Mouse (Mus musculus) CH12.LX (cell line): ENCODE results near the gene Per1. TPM values are rescaled to one million over a fixed set of nuclear protein-coding genes. Genes with fewer than 3 reads are reported as not detected.
A peak's percentile ranks its signal among the peaks of the same experiment; 100 is the strongest.

Experiments
- DNase-seq: peaks from one replicate; pipeline ENCODE4 v3.0.0-alpha.2; 2013; ENCODE audit errors: extremely low read depth
- H3K27ac ChIP-seq: 2 replicates; pipeline ENCODE4 v1.5.1; 2012; ENCODE audit warnings: low read depth, mild to moderate bottlenecking, control low read depth, moderate library complexity; ENCODE audit not compliant: insufficient read depth
- H3K27me3 ChIP-seq: replicated peaks from 2 replicates; pipeline ENCODE3; 2012; ENCODE audit warnings: inconsistent platforms
- H3K36me3 ChIP-seq, 2 experiments: replicated peaks in 1 of 2; 2 replicates each; pipeline versions ENCODE3 to v1.6.1; 2012; ENCODE audit warnings: inconsistent platforms in 1 of 2, low read length in 1 of 2, mild to moderate bottlenecking in 1 of 2, mixed read lengths in 1 of 2, moderate library complexity in 1 of 2; ENCODE audit not compliant: control insufficient read depth in 1 of 2, insufficient read depth in 1 of 2
- H3K4me1 ChIP-seq, 2 experiments: 2 replicates each; pipeline ENCODE4 v1.6.1; 2012; ENCODE audit warnings: inconsistent platforms in 1 of 2, moderate library complexity in 1 of 2; ENCODE audit not compliant: insufficient read depth in 2 of 2, control insufficient read depth in 1 of 2
- H3K4me2 ChIP-seq: 2 replicates; pipeline ENCODE4 v1.6.1; 2012; ENCODE audit warnings: low read depth, mild to moderate bottlenecking, control low read depth; ENCODE audit not compliant: poor library complexity, insufficient read depth, severe bottlenecking
- H3K4me3 ChIP-seq, 3 experiments: fragments of 150-350 bp in 1 of 3; sonication (generic) in 1 of 3; replicated peaks in 1 of 3; 2 replicates each; pipeline versions ENCODE3 to v1.5.1; 2011 to 2012; ENCODE audit warnings: low read depth in 2 of 3, low read length in 2 of 3, mild to moderate bottlenecking in 2 of 3, moderate library complexity in 2 of 3, control low read depth in 1 of 3, improper control_type of control experiment in 1 of 3, inconsistent platforms in 1 of 3, mixed read lengths in 1 of 3; ENCODE audit not compliant: poor library complexity in 1 of 3
- H3K79me2 ChIP-seq: replicated peaks from 2 replicates; pipeline ENCODE4 v1.6.1; 2012; ENCODE audit warnings: mild to moderate bottlenecking, moderate library complexity; ENCODE audit not compliant: control insufficient read depth, poor library complexity, insufficient read depth, severe bottlenecking; ENCODE audit errors: extremely low read depth
- H3K9ac ChIP-seq: 2 replicates; pipeline ENCODE4 v1.6.1; 2012; ENCODE audit warnings: low read depth, mild to moderate bottlenecking, control low read depth, moderate library complexity; ENCODE audit not compliant: insufficient read depth
- H3K9me3 ChIP-seq: replicated peaks from 2 replicates; pipeline ENCODE3; 2012; ENCODE audit warnings: low read length, inconsistent platforms, mixed read lengths
- BHLHE40 ChIP-seq: IDR thresholded peaks from 2 replicates; pipeline ENCODE4 v1.6.1; 2011; ENCODE audit warnings: mild to moderate bottlenecking, low read depth, low read length, improper control_type of control experiment
- CHD1 ChIP-seq: IDR thresholded peaks from 2 replicates; pipeline ENCODE4 v1.6.1; 2012; ENCODE audit warnings: low read depth, low read length, improper control_type of control experiment, inconsistent platforms
- CHD2 ChIP-seq: IDR thresholded peaks from 2 replicates; pipeline ENCODE4 v1.6.1; 2011; ENCODE audit warnings: low read length, improper control_type of control experiment
- CTCF ChIP-seq, 2 experiments: IDR thresholded peaks in 1 of 2; conservative IDR thresholded peaks in 1 of 2; 2 replicates each; pipeline ENCODE4 v1.5.1; 2011 to 2012; ENCODE audit warnings: low read depth in 2 of 2, low read length in 2 of 2, improper control_type of control experiment in 1 of 2, inconsistent platforms in 1 of 2, mild to moderate bottlenecking in 1 of 2, moderate library complexity in 1 of 2
- E2F4 ChIP-seq: IDR thresholded peaks from 2 replicates; pipeline ENCODE4 v1.6.1; 2011; ENCODE audit warnings: low read depth, low read length, improper control_type of control experiment; ENCODE audit not compliant: insufficient replicate concordance
- ELF1 ChIP-seq: IDR thresholded peaks from 2 replicates; pipeline ENCODE4 v1.6.1; 2014; ENCODE audit warnings: low read depth, mild to moderate bottlenecking, inconsistent platforms, low read length, improper control_type of control experiment
- EP300 ChIP-seq: IDR thresholded peaks from 2 replicates; pipeline ENCODE4 v1.6.1; 2011; ENCODE audit warnings: low read length, improper control_type of control experiment
- ETS1 ChIP-seq: conservative IDR thresholded peaks from 2 replicates; pipeline ENCODE4 v1.6.1; 2012; ENCODE audit warnings: low read depth, mild to moderate bottlenecking, inconsistent platforms, low read length, improper control_type of control experiment, moderate library complexity
- GABPA ChIP-seq: IDR thresholded peaks from 2 replicates; pipeline ENCODE4 v1.6.1; 2012; ENCODE audit warnings: low read depth, low read length, improper control_type of control experiment, inconsistent platforms; ENCODE audit not compliant: insufficient replicate concordance
- HCFC1 ChIP-seq: IDR thresholded peaks from 2 replicates; pipeline ENCODE4 v1.6.1; 2012; ENCODE audit warnings: low read depth, mild to moderate bottlenecking, inconsistent platforms, low read length, improper control_type of control experiment
- JUN ChIP-seq: IDR thresholded peaks from 2 replicates; pipeline ENCODE4 v1.6.1; 2011; ENCODE audit warnings: low read depth, mild to moderate bottlenecking, low read length, improper control_type of control experiment, moderate library complexity; ENCODE audit not compliant: insufficient read depth
- JUND ChIP-seq: conservative IDR thresholded peaks from 2 replicates; pipeline ENCODE4 v1.6.1; 2011; ENCODE audit warnings: low read depth, low read length, improper control_type of control experiment
- KAT2A ChIP-seq: IDR thresholded peaks from 2 replicates; pipeline ENCODE4 v1.6.1; 2012; ENCODE audit warnings: low read length, improper control_type of control experiment, inconsistent platforms; ENCODE audit not compliant: insufficient replicate concordance
- MAFK ChIP-seq: IDR thresholded peaks from 2 replicates; pipeline ENCODE4 v1.6.1; 2011; ENCODE audit warnings: low read length, improper control_type of control experiment; ENCODE audit not compliant: insufficient replicate concordance
- MAX ChIP-seq: IDR thresholded peaks from 2 replicates; pipeline ENCODE4 v1.6.1; 2011; ENCODE audit warnings: low read length, improper control_type of control experiment
- MAZ ChIP-seq: IDR thresholded peaks from 2 replicates; pipeline ENCODE4 v1.6.1; 2012; ENCODE audit warnings: low read depth, mild to moderate bottlenecking, inconsistent platforms, low read length, improper control_type of control experiment, moderate library complexity
- MEF2A ChIP-seq: IDR thresholded peaks from 2 replicates; pipeline ENCODE4 v1.6.1; 2014; ENCODE audit warnings: low read depth, mild to moderate bottlenecking, inconsistent platforms, low read length, improper control_type of control experiment, borderline replicate concordance
- MXI1 ChIP-seq: IDR thresholded peaks from 2 replicates; pipeline ENCODE4 v1.6.1; 2011; ENCODE audit warnings: mild to moderate bottlenecking, low read depth, low read length, improper control_type of control experiment
- MYC ChIP-seq: IDR thresholded peaks from 2 replicates; pipeline ENCODE4 v1.6.1; 2011; ENCODE audit warnings: low read depth, mild to moderate bottlenecking, improper control_type of control experiment, low read length
- NELFE ChIP-seq: IDR thresholded peaks from 2 replicates; pipeline ENCODE4 v1.6.1; 2011; ENCODE audit warnings: low read depth, low read length, improper control_type of control experiment
- NRF1 ChIP-seq: IDR thresholded peaks from 2 replicates; pipeline ENCODE4 v1.6.1; 2014; ENCODE audit warnings: low read depth, mild to moderate bottlenecking, inconsistent platforms, low read length, improper control_type of control experiment, moderate library complexity
- PAX5 ChIP-seq: IDR thresholded peaks from 2 replicates; pipeline ENCODE4 v1.6.1; 2012; ENCODE audit warnings: low read length, inconsistent platforms, mixed read lengths
- POLR2A ChIP-seq: IDR thresholded peaks from 2 replicates; pipeline ENCODE4 v1.6.1; 2011; ENCODE audit warnings: low read depth, mild to moderate bottlenecking, improper control_type of control experiment, low read length
- POLR2AphosphoS2 ChIP-seq: IDR thresholded peaks from 2 replicates; pipeline ENCODE4 v1.6.1; 2011; ENCODE audit warnings: low read depth, low read length, improper control_type of control experiment
- RAD21 ChIP-seq: IDR thresholded peaks from 2 replicates; pipeline ENCODE4 v1.6.1; 2011; ENCODE audit warnings: low read depth, mild to moderate bottlenecking, low read length, improper control_type of control experiment, moderate library complexity
- RCOR1 ChIP-seq: conservative IDR thresholded peaks from 2 replicates; pipeline ENCODE4 v1.6.1; 2012; ENCODE audit warnings: low read depth, mild to moderate bottlenecking, inconsistent platforms, low read length, improper control_type of control experiment
- SIN3A ChIP-seq: IDR thresholded peaks from 2 replicates; pipeline ENCODE4 v1.6.1; 2012; ENCODE audit warnings: low read length, improper control_type of control experiment, inconsistent platforms
- SMC3 ChIP-seq: IDR thresholded peaks from 2 replicates; pipeline ENCODE4 v1.6.1; 2011; ENCODE audit warnings: low read depth, low read length, improper control_type of control experiment
- TBP ChIP-seq: conservative IDR thresholded peaks from 2 replicates; pipeline ENCODE4 v1.6.1; 2011; ENCODE audit warnings: low read depth, low read length, improper control_type of control experiment
- TCF12 ChIP-seq: IDR thresholded peaks from 2 replicates; pipeline ENCODE4 v1.6.1; 2014; ENCODE audit warnings: low read depth, mild to moderate bottlenecking, inconsistent platforms, low read length, improper control_type of control experiment
- UBTF ChIP-seq: IDR thresholded peaks from 2 replicates; pipeline ENCODE4 v1.6.1; 2012; ENCODE audit warnings: low read depth, mild to moderate bottlenecking, inconsistent platforms, low read length, improper control_type of control experiment, moderate library complexity
- USF1 ChIP-seq: IDR thresholded peaks from 2 replicates; pipeline ENCODE4 v1.6.1; 2014; ENCODE audit warnings: low read depth, mild to moderate bottlenecking, inconsistent platforms, low read length, improper control_type of control experiment
- USF2 ChIP-seq: conservative IDR thresholded peaks from 2 replicates; pipeline ENCODE4 v1.6.1; 2011; ENCODE audit warnings: low read depth, low read length, improper control_type of control experiment
- ZC3H11A ChIP-seq: IDR thresholded peaks from 2 replicates; pipeline ENCODE4 v1.6.1; 2012; ENCODE audit warnings: low read depth, mild to moderate bottlenecking, inconsistent platforms, low read length, improper control_type of control experiment
- ZKSCAN1 ChIP-seq: IDR thresholded peaks from 2 replicates; pipeline ENCODE4 v1.6.1; 2012; ENCODE audit warnings: low read depth, inconsistent platforms, low read length, improper control_type of control experiment, borderline replicate concordance
- ZMIZ1 ChIP-seq: IDR thresholded peaks from 2 replicates; pipeline ENCODE4 v1.6.1; 2012; ENCODE audit warnings: low read depth, mild to moderate bottlenecking, inconsistent platforms, low read length, improper control_type of control experiment
- ZNF384 ChIP-seq: IDR thresholded peaks from 2 replicates; pipeline ENCODE4 v1.6.1; 2012; ENCODE audit warnings: low read depth, low read length, improper control_type of control experiment, inconsistent platforms
- dilution Hi-C: fragments of 300-500 bp; cut with MboI; formaldehyde crosslinking; loops from 2 replicates; pipeline ENCODE4 v1.14.3; 2020; ENCODE audit warnings: low sequenced_read_pairs; ENCODE audit not compliant: extremely low pct_unique_long_range_greater_than_20kb, extremely low pct_ligation_motif_present
- in situ Hi-C: fragments of 300-500 bp; cut with MboI; formaldehyde crosslinking; loops from 3 replicates; pipeline ENCODE4 v1.14.3; 2019; ENCODE audit warnings: low sequenced_read_pairs, low pct_ligation_motif_present, low pct_unique_long_range_greater_than_20kb, mixed read lengths
- polyA plus RNA-seq: library from polyadenylated mRNA; unstranded; fragments of >175 nt; gene quantifications from 2 replicates; pipeline ENCODE4 v1.2.1, GENCODE M21; 2012; ENCODE audit warnings: low read depth; ENCODE audit not compliant: insufficient read length
- total RNA-seq, 2 experiments: library from RNA; depleted of rRNA; stranded (reverse); fragments of 300-350 nt in 1 of 2; fragments of >200 nt in 1 of 2; gene quantifications; 2 replicates each; pipeline ENCODE4 v1.2.3; 2012 to 2014

The Per1 gene
- total and polyA plus RNA-seq, 3 experiments = 2.8 to 38.3 (median 11.8) TPM

DNA sequence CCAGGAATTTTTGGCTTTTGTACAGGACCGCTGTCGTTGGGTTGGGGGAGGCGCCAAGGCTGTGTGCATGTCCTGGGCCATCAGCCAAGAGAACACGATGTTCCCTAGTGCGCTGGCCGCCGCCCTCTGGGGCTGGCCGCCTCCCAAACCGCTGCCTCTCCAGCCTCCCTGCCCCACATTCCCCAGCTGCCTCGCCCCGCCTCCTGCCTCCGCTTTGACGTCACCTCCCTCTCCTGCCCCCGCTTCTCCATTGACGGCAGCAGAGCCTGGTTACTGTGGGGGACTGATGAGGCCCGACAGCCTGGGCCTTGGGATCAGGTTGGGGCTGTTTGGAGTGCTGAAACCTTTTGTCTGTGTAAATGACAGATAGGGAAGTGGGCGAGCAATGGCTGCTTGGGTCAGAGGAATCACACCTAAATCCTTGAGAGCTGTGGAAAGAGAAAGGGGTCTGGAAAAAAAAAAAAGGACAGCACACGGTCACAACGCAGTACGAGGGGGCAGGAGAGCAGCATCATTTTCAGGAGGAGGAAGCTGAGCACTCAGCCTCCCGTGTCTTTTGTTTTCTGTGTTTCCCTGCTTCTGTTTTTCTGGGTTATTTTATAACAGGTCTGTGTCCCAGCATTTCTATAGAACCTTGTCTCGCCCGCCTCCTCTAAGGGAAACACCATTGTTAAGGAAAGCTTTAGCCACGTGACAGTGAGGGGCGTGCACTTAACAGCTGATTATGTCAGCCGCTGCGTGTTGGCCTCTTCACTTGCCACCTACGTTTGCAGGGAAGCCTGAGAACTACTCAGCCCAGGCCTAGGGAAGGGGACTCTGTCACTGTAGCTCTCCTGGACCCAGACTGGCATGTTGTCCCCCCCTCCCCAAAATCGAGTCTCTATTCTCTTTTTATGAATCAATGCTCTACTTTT lies 2.2 kb downstream of the Per1 start:
- peak; percentile 79 for DNase-seq
- Histone ChIP-seq H3K27ac (peak overlapping the region; percentile 5; the same call in 1 of the 2 replicates), H3K4me3 (peak overlapping the region; percentile 18 to 89 (median 44)), H3K4me2 (peak overlapping the region; percentile 93), H3K27me3 (peaks cover 6% of the 10 kb centered on the region), H3K36me3 (peaks cover 20 to 26% of the 10 kb centered on the region in 2 experiments), H3K9me3 (no peaks in the 10 kb centered on the region), H3K9ac (peak overlapping the region; percentile 54), H3K4me1 (peaks cover 25 to 67% of the 10 kb centered on the region in 2 experiments), H3K79me2 (peaks cover 22% of the 10 kb centered on the region)
- in situ Hi-C loops = loop anchor here (25.0 kb wide), 1 partner anchor 915 kb away; the partner anchor contains the start of genes Acadvl, Dlg4 and Dvl2
- dilution Hi-C loops = no loop called here
- TF ChIP-seq TCF12 (peak; percentile 33; the same call in 1 of the 2 replicates), MAFK (no peak), JUND (no peak), UBTF (no peak), MAX (peak; percentile 93), SMC3 (no peak), SIN3A (peak; percentile 98), USF1 (peak; percentile 88), ZKSCAN1 (no peak), MYC (peak; percentile 76), BHLHE40 (peak; percentile 94), MXI1 (peak; percentile 95), ZMIZ1 (no peak), PAX5 (no peak), ETS1 (peak; percentile 89), TBP (0 out of 2 replicates have a peak, but pooled peaks have one; percentile 23), ZNF384 (peak; percentile 76; the same call in 1 of the 2 replicates), POLR2A (peak; percentile 50; the same call in 1 of the 2 replicates), NELFE (0 out of 2 replicates have a peak, but pooled peaks have one; percentile 25), RAD21 (no peak), HCFC1 (no peak; the same call in 1 of the 2 replicates), RCOR1 (no peak), ELF1 (0 out of 2 replicates have a peak, but pooled peaks have one; percentile 17), JUN (no peak), CTCF (conservative IDR thresholded peaks at IDR 0.05 in 1 of 2, IDR thresholded peaks at IDR 0.05 in 1 of 2; ENCODE audit: low read depth in 2 of 2, low read length in 2 of 2) (no peak), MEF2A (0 out of 2 replicates have a peak, but pooled peaks have one; percentile 12), POLR2AphosphoS2 (no peak), E2F4 (no peak), MAZ (peak; percentile 89), GABPA (no peak), CHD2 (no peak; the same call in 1 of the 2 replicates), USF2 (peak; percentile 85), CHD1 (peak; percentile 21; the same call in 1 of the 2 replicates), EP300 (0 out of 2 replicates have a peak, but pooled peaks have one; percentile 16), ZC3H11A (no peak), KAT2A (no peak), NRF1 (no peak)
